Mouse (Mus musculus): ENCODE results near the gene Psmd12. TPM values are rescaled to one million over a fixed set of nuclear protein-coding genes. Genes with fewer than 3 reads are reported as not detected.

The Psmd12 gene
- polyA plus RNA-seq, 2 experiments, result 70.9 to 156 TPM

DNA sequence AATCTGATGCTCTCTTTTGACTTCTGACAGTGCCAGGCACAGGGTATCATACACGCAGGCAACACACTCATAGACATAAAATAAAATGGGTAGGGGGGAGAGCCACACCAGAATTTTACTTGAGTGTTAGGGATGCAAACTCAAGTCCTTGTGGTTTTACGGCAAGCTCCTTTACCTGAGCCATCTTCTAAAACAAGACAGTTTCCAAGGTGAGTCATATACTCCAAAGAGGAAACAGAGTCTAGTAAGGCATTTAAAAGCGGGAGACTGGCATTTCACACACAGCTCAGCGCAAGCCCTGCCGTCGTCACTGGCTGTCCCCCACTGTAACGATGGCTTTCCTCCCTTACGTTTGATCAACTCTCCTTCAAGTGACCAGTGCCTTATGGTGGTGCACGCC lies 31.4 kb upstream of the Psmd12 start:
- no peaks in the 10 kb centered on the region for H3K27me3 ChIP-seq (ENCODE audit: control insufficient read depth, insufficient read depth, low read length)
- no peaks in the 10 kb centered on the region for H3K4me1 ChIP-seq (ENCODE audit: control insufficient read depth, insufficient read depth, low read length)
- ATAC-seq (ENCODE audit: low FRiP score, low read depth) (no peak), DNase-seq (ENCODE audit: low spot score) (no peak)
- H3K4me3 ChIP-seq (replicated peaks; ENCODE audit: low read length), result no peak overlapping the region
- no peak overlapping the region for H3K27ac ChIP-seq (replicated peaks; ENCODE audit: low read depth, low read length)
- TF ChIP-seq POLR2A (IDR thresholded peaks at IDR 0.05; ENCODE audit: borderline replicate concordance, extremely low read depth, insufficient read depth, insufficient read length), result no peak
- no peaks in the 10 kb centered on the region for H3K36me3 ChIP-seq (ENCODE audit: control insufficient read depth, insufficient read depth, low read length)
- H3K4me2 ChIP-seq (replicated peaks; ENCODE audit: low read depth, low read length, severe bottlenecking), result no peak overlapping the region
- no peaks in the 10 kb centered on the region for H3K9me3 ChIP-seq (ENCODE audit: control insufficient read depth, low read length)
- no peak overlapping the region for H3K9ac ChIP-seq (ENCODE audit: low read depth, low read length, severe bottlenecking)
- WGBS, result 77% methylated on average over 9 of the region's 9 CpGs

GRCm38 (mm10) chr11:107449169-107449910 lies 29.9 kb upstream of the Psmd12 start:
- DNase-seq (ENCODE audit: low spot score), result no peak
- WGBS, result 69% methylated on average over 17 of the region's 17 CpGs
- no peak for ATAC-seq (ENCODE audit: low FRiP score, low read depth)

DNA sequence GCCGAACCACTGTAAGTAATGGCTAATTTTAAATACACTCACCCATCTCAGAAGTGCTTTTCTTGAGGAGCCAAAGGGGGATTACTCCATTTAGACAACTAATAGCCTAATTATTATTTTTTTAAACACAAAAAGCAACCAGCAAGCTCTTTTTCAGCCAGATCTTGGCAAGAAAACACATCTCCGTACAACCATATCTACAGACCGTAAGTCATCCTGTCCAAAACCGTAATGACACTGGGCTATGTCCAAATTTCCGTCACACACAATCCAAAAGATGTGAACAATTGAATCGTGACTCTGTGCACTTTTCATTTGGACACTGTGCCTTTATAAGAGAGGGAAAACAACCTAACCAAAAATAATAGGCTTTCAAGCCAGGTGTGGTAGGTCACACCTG lies 29.2 kb upstream of the Psmd12 start:
- Histone ChIP-seq H3K9me3 (ENCODE audit: control insufficient read depth, low read length) (no peaks in the 10 kb centered on the region), H3K4me2 (replicated peaks; ENCODE audit: low read depth, low read length, severe bottlenecking) (no peak overlapping the region), H3K4me3 (replicated peaks; ENCODE audit: low read length) (no peak overlapping the region), H3K27ac (replicated peaks; ENCODE audit: low read depth, low read length) (no peak overlapping the region), H3K4me1 (ENCODE audit: control insufficient read depth, insufficient read depth, low read length) (no peaks in the 10 kb centered on the region), H3K36me3 (ENCODE audit: control insufficient read depth, insufficient read depth, low read length) (0 out of 2 replicates have a peak, but pooled peaks cover 5% of the 10 kb centered on the region), H3K27me3 (ENCODE audit: control insufficient read depth, insufficient read depth, low read length) (no peaks in the 10 kb centered on the region), H3K9ac (ENCODE audit: low read depth, low read length, severe bottlenecking) (no peak overlapping the region)
- WGBS, result 85% methylated on average over 6 of the region's 6 CpGs
- no peak for TF ChIP-seq POLR2A (IDR thresholded peaks at IDR 0.05; ENCODE audit: borderline replicate concordance, extremely low read depth, insufficient read depth, insufficient read length)
- DNase-seq (ENCODE audit: low spot score) (no peak), ATAC-seq (ENCODE audit: low FRiP score, low read depth) (no peak)

More at GRCm38 (mm10) chr11:107449169-107449910, 29.9 kb upstream of the Psmd12 start:
- Histone ChIP-seq H3K9me3 (ENCODE audit: control insufficient read depth, low read length) (no peaks in the 10 kb centered on the region), H3K27me3 (ENCODE audit: control insufficient read depth, insufficient read depth, low read length) (no peaks in the 10 kb centered on the region), H3K4me2 (replicated peaks; ENCODE audit: low read depth, low read length, severe bottlenecking) (no peak overlapping the region), H3K9ac (ENCODE audit: low read depth, low read length, severe bottlenecking) (no peak overlapping the region), H3K36me3 (ENCODE audit: control insufficient read depth, insufficient read depth, low read length) (0 out of 2 replicates have a peak, but pooled peaks cover 5% of the 10 kb centered on the region), H3K4me3 (replicated peaks; ENCODE audit: low read length) (no peak overlapping the region), H3K27ac (replicated peaks; ENCODE audit: low read depth, low read length) (no peak overlapping the region), H3K4me1 (ENCODE audit: control insufficient read depth, insufficient read depth, low read length) (no peaks in the 10 kb centered on the region)
- no peak for TF ChIP-seq POLR2A (IDR thresholded peaks at IDR 0.05; ENCODE audit: borderline replicate concordance, extremely low read depth, insufficient read depth, insufficient read length)

DNA sequence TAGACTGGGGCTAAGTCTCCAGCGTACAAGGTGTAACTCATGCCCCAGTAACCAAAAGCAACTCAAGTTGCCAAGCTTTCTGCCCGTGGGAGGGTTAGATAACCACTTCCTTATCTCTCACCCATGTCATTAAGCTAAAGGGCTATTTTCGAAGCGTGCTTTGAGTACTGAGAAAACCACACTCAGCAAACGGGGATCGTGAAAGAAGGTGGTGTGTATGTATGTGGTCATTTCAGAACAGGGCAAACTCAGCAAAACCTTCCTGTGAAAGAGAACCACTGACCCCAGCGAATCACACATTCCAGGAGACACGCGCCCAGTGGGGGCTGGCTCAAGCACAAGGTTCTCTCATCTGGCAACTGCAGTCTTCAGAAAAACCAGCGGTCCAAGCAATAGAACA lies 28.2 kb upstream of the Psmd12 start:
- H3K9ac ChIP-seq (ENCODE audit: low read depth, low read length, severe bottlenecking), result no peak overlapping the region
- H3K27ac ChIP-seq (replicated peaks; ENCODE audit: low read depth, low read length), result no peak overlapping the region
- no peak for TF ChIP-seq POLR2A (IDR thresholded peaks at IDR 0.05; ENCODE audit: borderline replicate concordance, extremely low read depth, insufficient read depth, insufficient read length)
- no peaks in the 10 kb centered on the region for H3K9me3 ChIP-seq (ENCODE audit: control insufficient read depth, low read length)
- no peak for DNase-seq (ENCODE audit: low spot score)
- 0 out of 2 replicates have a peak, but pooled peaks cover 5% of the 10 kb centered on the region for H3K36me3 ChIP-seq (ENCODE audit: control insufficient read depth, insufficient read depth, low read length)
- 86% methylated on average over 10 of the region's 10 CpGs for WGBS
- no peaks in the 10 kb centered on the region for H3K4me1 ChIP-seq (ENCODE audit: control insufficient read depth, insufficient read depth, low read length)
- no peak overlapping the region for H3K4me3 ChIP-seq (replicated peaks; ENCODE audit: low read length)
- H3K4me2 ChIP-seq (replicated peaks; ENCODE audit: low read depth, low read length, severe bottlenecking), result no peak overlapping the region
- H3K27me3 ChIP-seq (ENCODE audit: control insufficient read depth, insufficient read depth, low read length), result no peaks in the 10 kb centered on the region
- no peak for ATAC-seq (ENCODE audit: low FRiP score, low read depth)

DNA sequence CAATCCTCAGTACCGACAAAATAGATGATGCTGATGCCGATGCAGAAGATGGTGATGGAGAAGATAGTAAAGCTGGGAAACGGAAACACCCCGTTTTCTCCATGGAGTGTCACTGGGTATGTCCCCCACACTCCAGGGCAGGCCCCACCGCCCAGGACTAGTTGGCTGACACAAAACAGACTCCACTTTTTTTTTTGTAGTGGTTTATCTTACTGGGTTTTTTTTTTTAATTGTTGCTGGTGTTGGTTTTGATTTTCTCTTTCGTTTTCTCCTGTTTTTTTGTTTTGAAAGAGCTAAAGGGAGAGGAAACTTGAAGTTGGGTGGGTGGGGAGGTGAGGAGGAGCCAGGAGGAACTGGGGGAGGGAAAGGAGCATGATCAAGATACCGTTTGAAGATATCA lies 27.2 kb upstream of the Psmd12 start:
- Histone ChIP-seq H3K4me2 (replicated peaks; ENCODE audit: low read depth, low read length, severe bottlenecking) (no peak overlapping the region), H3K4me1 (ENCODE audit: control insufficient read depth, insufficient read depth, low read length) (no peaks in the 10 kb centered on the region), H3K27ac (replicated peaks; ENCODE audit: low read depth, low read length) (no peak overlapping the region), H3K9ac (ENCODE audit: low read depth, low read length, severe bottlenecking) (no peak overlapping the region), H3K9me3 (ENCODE audit: control insufficient read depth, low read length) (no peaks in the 10 kb centered on the region), H3K4me3 (replicated peaks; ENCODE audit: low read length) (no peak overlapping the region), H3K27me3 (ENCODE audit: control insufficient read depth, insufficient read depth, low read length) (no peaks in the 10 kb centered on the region), H3K36me3 (ENCODE audit: control insufficient read depth, insufficient read depth, low read length) (0 out of 2 replicates have a peak, but pooled peaks cover 5% of the 10 kb centered on the region)
- TF ChIP-seq POLR2A (IDR thresholded peaks at IDR 0.05; ENCODE audit: borderline replicate concordance, extremely low read depth, insufficient read depth, insufficient read length), result no peak
- WGBS, result 96% methylated on average over 7 of the region's 7 CpGs
- DNase-seq (ENCODE audit: low spot score) (no peak), ATAC-seq (ENCODE audit: low FRiP score, low read depth) (no peak)

All from limb, embryonic 14.5 days (tissue).